Mouse (Mus musculus) bone marrow, adult 2 months (tissue): ENCODE results near the gene Gpr6. TPM values are rescaled to one million over a fixed set of nuclear protein-coding genes. Genes with fewer than 3 reads are reported as not detected.

Experiments used
- H3K27ac ChIP-seq: fragments of 200-500 bp; 2 replicates; pipeline ENCODE4 v1.5.1; 2012; ENCODE audit warnings: low read depth, mild to moderate bottlenecking, control low read depth, inconsistent platforms, low read length; ENCODE audit not compliant: control insufficient read depth, poor library complexity, insufficient read depth
- H3K4me1 ChIP-seq: fragments of 200-500 bp; 2 replicates; pipeline ENCODE4 v1.6.1; 2011; ENCODE audit warnings: low read length; ENCODE audit not compliant: control insufficient read depth, insufficient read depth
- H3K4me3 ChIP-seq: fragments of 200-500 bp; replicated peaks from 2 replicates; pipeline ENCODE3; 2011; ENCODE audit warnings: mild to moderate bottlenecking, low read depth, low read length, control low read depth; ENCODE audit not compliant: control insufficient read depth
- CTCF ChIP-seq: fragments of 200-500 bp; IDR thresholded peaks from 2 replicates; pipeline ENCODE4 v1.5.1; 2011; ENCODE audit warnings: low read length, control low read depth; ENCODE audit not compliant: control insufficient read depth, insufficient read depth
- POLR2A ChIP-seq: fragments of 200-500 bp; IDR thresholded peaks from 2 replicates; pipeline ENCODE4 v1.6.1; 2011; ENCODE audit warnings: low read depth, mild to moderate bottlenecking, control low read depth, low read length, borderline replicate concordance; ENCODE audit not compliant: control insufficient read depth
- WGBS: fragments of 180-500 bp; shearing (Covaris S2); methylation state at CpG from one replicate; pipeline ENCODE4 v1.1.7; 2018; 5-methylcytosine and 5-hydroxymethylcytosine counted together
- polyA plus RNA-seq: library from polyadenylated mRNA; stranded (reverse); fragments of >200 nt; gene quantifications from 2 replicates; pipeline ENCODE4 v1.2.4, GENCODE M21; 2011; ENCODE audit warnings: low replicate concordance; ENCODE audit not compliant: missing spikeins, insufficient read depth, insufficient read length

The Gpr6 gene
- polyA plus RNA-seq, 1 experiment = not detected

- no peak overlapping the region for H3K27ac ChIP-seq
- no peak overlapping the region for H3K4me3 ChIP-seq
- 49% methylated on average over 5 of the region's 5 CpGs for WGBS
- TF ChIP-seq CTCF (no peak), POLR2A (no peak)
- no peaks in the 10 kb centered on the region for H3K4me1 ChIP-seq
Measured at GRCm38 (mm10) chr10:41054005-41054404, 18.1 kb downstream of the Gpr6 start.

DNA sequence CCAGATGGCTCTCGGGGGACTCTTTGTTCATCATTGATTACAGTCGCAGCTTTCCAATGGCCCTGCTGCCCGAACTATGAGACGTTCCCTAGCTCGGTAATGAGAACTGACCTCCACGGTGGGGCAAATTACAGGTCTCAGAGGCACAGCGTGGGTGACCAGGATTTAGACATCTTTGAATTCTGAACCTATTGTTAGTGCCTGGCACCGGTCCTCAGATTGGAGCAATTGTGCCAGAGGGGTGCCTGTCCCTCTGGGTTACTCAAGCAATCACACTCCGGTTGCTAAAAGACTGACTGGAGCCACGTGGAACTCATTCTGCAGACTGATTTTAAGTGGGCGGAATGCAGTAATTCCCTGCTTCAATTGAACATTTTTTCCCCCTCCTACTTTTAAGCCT, 29.8 kb downstream of the Gpr6 start:
- WGBS = 85% methylated on average over 11 of the region's 11 CpGs
- no peaks in the 10 kb centered on the region for H3K4me1 ChIP-seq
- no peak overlapping the region for H3K4me3 ChIP-seq
- H3K27ac ChIP-seq = no peak overlapping the region
- TF ChIP-seq POLR2A (no peak), CTCF (no peak)

DNA sequence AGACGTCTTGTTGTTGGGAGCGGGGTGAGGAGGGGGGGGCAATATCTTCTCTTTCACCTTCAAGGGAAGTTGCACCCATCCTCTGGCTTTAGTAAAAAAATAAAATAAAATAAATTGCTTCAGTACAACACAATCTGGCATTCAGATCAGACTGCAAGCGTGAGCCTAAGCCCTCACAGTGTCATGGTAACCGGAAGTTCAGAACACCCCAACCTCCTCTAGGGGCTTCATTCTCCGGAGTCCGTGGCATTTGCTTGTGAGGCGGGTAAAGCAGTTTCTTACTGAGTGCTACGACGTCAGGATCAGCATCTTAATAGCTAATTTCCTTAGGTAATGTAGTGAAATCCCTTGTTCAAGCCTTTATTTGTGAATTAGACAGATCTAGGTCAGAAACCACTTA, 30.6 kb downstream of the Gpr6 start:
- no peaks in the 10 kb centered on the region for H3K4me1 ChIP-seq
- H3K4me3 ChIP-seq = no peak overlapping the region
- H3K27ac ChIP-seq = no peak overlapping the region
- WGBS = 82% methylated on average over 9 of the region's 9 CpGs
- TF ChIP-seq POLR2A = no peak
- no peak for TF ChIP-seq CTCF

- TF ChIP-seq POLR2A (no peak), CTCF (no peak)
- H3K4me1 ChIP-seq = no peaks in the 10 kb centered on the region
- no peak overlapping the region for H3K27ac ChIP-seq
- H3K4me3 ChIP-seq = no peak overlapping the region
Measured at GRCm38 (mm10) chr10:41040530-41041085, 31.5 kb downstream of the Gpr6 start.

DNA sequence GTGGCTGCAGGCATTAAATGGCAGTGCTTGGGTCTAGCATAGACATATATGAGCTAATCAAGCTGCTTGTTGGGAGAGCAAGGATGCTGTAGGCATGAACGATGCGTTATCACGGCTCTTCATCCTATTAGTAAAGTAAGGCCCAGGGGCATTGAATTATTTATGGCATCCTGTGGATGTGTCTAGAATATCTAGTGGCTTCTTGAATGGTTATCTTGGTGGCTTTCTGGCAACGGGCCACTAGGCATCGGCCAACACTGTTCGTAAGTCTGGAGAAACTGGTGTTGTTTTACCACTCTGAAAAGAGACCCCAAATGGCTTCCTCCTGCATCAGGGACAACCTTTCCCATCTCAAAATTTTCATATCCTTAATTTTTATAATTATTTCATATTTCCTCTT, 33.6 kb downstream of the Gpr6 start:
- Histone ChIP-seq H3K4me1 (no peaks in the 10 kb centered on the region), H3K27ac (no peak overlapping the region), H3K4me3 (no peak overlapping the region)
- no peak for TF ChIP-seq POLR2A
- no peak for TF ChIP-seq CTCF
- 83% methylated on average over 6 of the region's 6 CpGs for WGBS

GRCm38 (mm10) chr10:41037722-41038121, 34.4 kb downstream of the Gpr6 start:
- no peak overlapping the region for H3K27ac ChIP-seq
- no peak overlapping the region for H3K4me3 ChIP-seq
- H3K4me1 ChIP-seq = no peaks in the 10 kb centered on the region
- 79% methylated on average over 8 of the region's 8 CpGs for WGBS
- TF ChIP-seq POLR2A (no peak), CTCF (no peak)

DNA sequence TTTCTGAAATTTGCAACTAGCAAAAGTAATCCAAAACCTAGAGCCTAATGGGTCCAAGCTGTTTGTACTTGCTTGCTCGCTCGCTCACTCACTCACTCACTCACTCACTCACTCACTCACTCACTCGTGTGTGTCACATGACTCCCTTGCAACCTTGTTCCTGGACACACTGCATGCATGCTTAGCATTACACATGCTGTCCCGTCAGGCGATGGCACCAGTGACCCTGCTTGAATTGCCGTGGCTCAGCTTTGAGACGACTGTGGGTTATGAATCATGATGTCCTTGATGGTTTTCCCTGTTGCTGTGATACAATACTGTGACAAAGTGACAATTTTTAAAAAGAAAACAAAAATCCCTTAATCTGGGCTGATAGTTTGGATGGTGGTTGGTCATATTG, 39.3 kb downstream of the Gpr6 start:
- 84% methylated on average over 7 of the region's 7 CpGs for WGBS
- Histone ChIP-seq H3K4me1 (no peaks in the 10 kb centered on the region), H3K4me3 (no peak overlapping the region), H3K27ac (no peak overlapping the region)
- no peak for TF ChIP-seq CTCF

DNA sequence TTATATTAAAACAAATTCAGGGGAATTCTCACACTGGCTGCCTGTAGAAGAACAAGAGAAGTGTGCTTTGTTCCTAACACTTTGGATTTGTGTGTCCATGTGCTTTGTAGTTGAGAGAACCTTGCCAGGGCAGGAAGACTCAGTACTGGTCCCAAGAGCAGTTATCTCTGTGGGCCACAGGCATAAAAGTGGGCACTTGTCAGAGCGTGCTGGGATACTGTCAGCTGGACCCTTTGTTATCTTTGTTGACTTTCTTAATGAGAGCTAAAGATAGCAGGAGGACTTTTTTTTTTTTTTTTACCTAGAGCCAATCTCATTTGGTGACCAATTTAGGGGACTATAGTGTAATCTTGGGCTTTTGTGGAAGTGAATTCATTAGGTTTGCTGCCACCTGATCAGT, 47.2 kb downstream of the Gpr6 start:
- TF ChIP-seq POLR2A = no peak
- no peak for TF ChIP-seq CTCF
- Histone ChIP-seq H3K27ac (no peak overlapping the region), H3K4me1 (no peaks in the 10 kb centered on the region), H3K4me3 (no peak overlapping the region)
- WGBS = 60% methylated on average over 1 of the region's 1 CpGs

- no peak overlapping the region for H3K27ac ChIP-seq
- TF ChIP-seq CTCF = no peak
- TF ChIP-seq POLR2A = no peak
- no peak overlapping the region for H3K4me3 ChIP-seq
- WGBS = 38% methylated on average over 1 of the region's 1 CpGs
- H3K4me1 ChIP-seq = no peaks in the 10 kb centered on the region
Measured at GRCm38 (mm10) chr10:41024406-41024805, 47.7 kb downstream of the Gpr6 start.
